ENCODE assay signal across 20 mouse cellular contexts in genomic region chr16:43191060-43191850, GRCm38 (mm10).
DNase-seq lines count a peak whose midpoint lies in the region; ATAC-seq and TF ChIP-seq lines count a peak whose summit lies in the region.
"Had no signal": no experiment of that assay in that cellular context is flagged by ENCODE, and none has a peak within 500 bp of the region (broad histone marks: within the 10 kb centered on the region; RNA-seq: fewer than 3 reads in every experiment).

No protein-coding gene starts in this region.

- H3K9me3 ChIP-seq in limb, embryonic 15.5 days, result no peaks in the 10 kb centered on the region
- H3K9me3 ChIP-seq in limb, embryonic 10.5 days (replicated peaks), result no peaks in the 10 kb centered on the region
- H3K9me3 ChIP-seq in kidney, embryonic 14.5 days (ENCODE audit: control insufficient read depth, low read length), result no peaks in the 10 kb centered on the region
- H3K9me3 ChIP-seq: embryonic facial prominence, embryonic 12.5 days; heart, embryonic 10.5 days; hindbrain, embryonic 15.5 days; intestine, embryonic 15.5 days; midbrain, embryonic 12.5 days; neural tube, embryonic 15.5 days; stomach, embryonic 15.5 days had no signal

- no peak for ATAC-seq in limb, embryonic 15.5 days (ENCODE audit: insufficient number of reproducible peaks, low FRiP score, low TSS enrichment, low read depth)
- no peak for ATAC-seq in kidney, embryonic 14.5 days (ENCODE audit: low FRiP score, low TSS enrichment)
- ATAC-seq: intestine, embryonic 15.5 days had no signal

- TF ChIP-seq CTCF in gastrocnemius, adult 2 months (IDR thresholded peaks at IDR 0.05), result no peak

- no peaks in the 10 kb centered on the region for H3K27me3 ChIP-seq in limb, embryonic 15.5 days
- H3K27me3 ChIP-seq in limb, embryonic 10.5 days (ENCODE audit: low read depth, poor library complexity, severe bottlenecking), result no peaks in the 10 kb centered on the region
- H3K27me3 ChIP-seq in kidney, embryonic 14.5 days (ENCODE audit: control insufficient read depth, insufficient read depth, low read length), result no peaks in the 10 kb centered on the region
- H3K27me3 ChIP-seq: embryonic facial prominence, embryonic 12.5 days; hindbrain, embryonic 15.5 days; intestine, embryonic 15.5 days; midbrain, embryonic 12.5 days; neural tube, embryonic 15.5 days; stomach, embryonic 15.5 days had no signal

- 82% methylated on average over 9 of the region's 9 CpGs for WGBS in limb, embryonic 15.5 days
- WGBS in limb, embryonic 10.5 days, result 93% methylated on average over 9 of the region's 9 CpGs
- 88% methylated on average over 9 of the region's 9 CpGs for WGBS in kidney, embryonic 14.5 days

- H3K36me3 ChIP-seq in limb, embryonic 15.5 days, result no peaks in the 10 kb centered on the region
- H3K36me3 ChIP-seq in limb, embryonic 10.5 days, result no peaks in the 10 kb centered on the region
- no peaks in the 10 kb centered on the region for H3K36me3 ChIP-seq in kidney, embryonic 14.5 days (ENCODE audit: control insufficient read depth, insufficient read depth, low read length)
- H3K36me3 ChIP-seq: embryonic facial prominence, embryonic 12.5 days; heart, embryonic 10.5 days; hindbrain, embryonic 15.5 days; intestine, embryonic 15.5 days; midbrain, embryonic 12.5 days; neural tube, embryonic 15.5 days; stomach, embryonic 15.5 days had no signal

- H3K27ac ChIP-seq in gastrocnemius, adult 2 months, result peak overlapping the region; percentile 41
- 0 out of 2 replicates have a peak overlapping the region, but pooled peaks have one; percentile 11 for H3K27ac ChIP-seq in limb, embryonic 15.5 days
- no peak overlapping the region for H3K27ac ChIP-seq in limb, embryonic 10.5 days
- no peak overlapping the region for H3K27ac ChIP-seq in kidney, embryonic 14.5 days (ENCODE audit: low read depth, low read length)
- H3K27ac ChIP-seq: embryonic facial prominence, embryonic 12.5 days; heart, embryonic 10.5 days; hindbrain, embryonic 15.5 days; intestine, embryonic 15.5 days; liver, embryonic 14.5 days; midbrain, embryonic 12.5 days; neural tube, embryonic 15.5 days; stomach, embryonic 15.5 days had no signal

- intact Hi-C loops in gastrocnemius, adult 2 months (cut with DNase I), result no loop called here
- intact Hi-C loops in gastrocnemius, postnatal 36 days (cut with DNase I), result no loop called here

- no peak overlapping the region for H3K4me2 ChIP-seq in limb, embryonic 15.5 days
- no peak overlapping the region for H3K4me2 ChIP-seq in kidney, embryonic 14.5 days (replicated peaks; ENCODE audit: low read depth, low read length)
- H3K4me2 ChIP-seq: embryonic facial prominence, embryonic 12.5 days; hindbrain, embryonic 15.5 days; intestine, embryonic 15.5 days; lung, embryonic 14.5 days; midbrain, embryonic 12.5 days; neural tube, embryonic 15.5 days; stomach, embryonic 15.5 days had no signal

- H3K4me1 ChIP-seq in limb, embryonic 15.5 days, result no peaks in the 10 kb centered on the region
- H3K4me1 ChIP-seq in limb, embryonic 10.5 days, result no peaks in the 10 kb centered on the region
- H3K4me1 ChIP-seq in kidney, embryonic 14.5 days (ENCODE audit: control insufficient read depth, insufficient read depth, low read length), result no peaks in the 10 kb centered on the region
- H3K4me1 ChIP-seq: embryonic facial prominence, embryonic 12.5 days; heart, embryonic 10.5 days; hindbrain, embryonic 15.5 days; intestine, embryonic 15.5 days; neural tube, embryonic 15.5 days; stomach, embryonic 15.5 days had no signal

- H3K9ac ChIP-seq in limb, embryonic 15.5 days, result no peak overlapping the region
- no peak overlapping the region for H3K9ac ChIP-seq in kidney, embryonic 14.5 days (ENCODE audit: low read depth, low read length)
- H3K9ac ChIP-seq: embryonic facial prominence, embryonic 12.5 days; hindbrain, embryonic 15.5 days; intestine, embryonic 15.5 days; liver, embryonic 14.5 days; lung, embryonic 14.5 days; midbrain, embryonic 12.5 days; neural tube, embryonic 15.5 days; stomach, embryonic 15.5 days had no signal

- no peak for DNase-seq in gastrocnemius, adult 2 months
- DNase-seq in gastrocnemius, postnatal 36 days, result no peak
- no peak for DNase-seq in limb, embryonic 10.5 days (ENCODE audit: low spot score)
- peak; percentile 77 for DNase-seq in cerebellum, adult 8-10 months
- DNase-seq in cerebellum, postnatal 36 days, result peak; percentile 69 to 76
- DNase-seq in ovary, adult 18-20 months (ENCODE audit: low spot score), result no peak
- DNase-seq: adrenal gland, postnatal 36 days; lung, embryonic 14.5 days; thymus, adult 18-20 months; thymus, postnatal 4 days had no signal

- no peak overlapping the region for H3K4me3 ChIP-seq in gastrocnemius, adult 2 months
- no peak overlapping the region for H3K4me3 ChIP-seq in limb, embryonic 15.5 days
- no peak overlapping the region for H3K4me3 ChIP-seq in limb, embryonic 10.5 days
- no peak overlapping the region for H3K4me3 ChIP-seq in kidney, embryonic 14.5 days (ENCODE audit: low read length)
- H3K4me3 ChIP-seq: embryonic facial prominence, embryonic 12.5 days; heart, embryonic 10.5 days; hindbrain, embryonic 15.5 days; intestine, embryonic 15.5 days; midbrain, embryonic 12.5 days; neural tube, embryonic 15.5 days; stomach, embryonic 15.5 days had no signal

Comparison
In these comparisons a context has a peak if more than half of its experiments do, and no peak if none do; other contexts are left out.
1. H3K27ac ChIP-seq: peak in gastrocnemius, adult 2 months (single experiment) and limb, embryonic 15.5 days (single experiment); none in limb, embryonic 10.5 days (single experiment) and kidney, embryonic 14.5 days (single experiment).
2. DNase-seq: peak in cerebellum, adult 8-10 months (single experiment) and cerebellum, postnatal 36 days (2 of 2); none in gastrocnemius, adult 2 months (single experiment), gastrocnemius, postnatal 36 days (0 of 2), limb, embryonic 10.5 days (single experiment) and ovary, adult 18-20 months (single experiment).